Mouse (Mus musculus) CH12.LX (cell line): ENCODE results near the gene Dnajb11. TPM values are rescaled to one million over a fixed set of nuclear protein-coding genes. Genes with fewer than 3 reads are reported as not detected.

Experiments
- DNase-seq: peaks from one replicate; pipeline ENCODE4 v3.0.0-alpha.2; 2013; ENCODE audit errors: extremely low read depth
- H3K27ac ChIP-seq: 2 replicates; pipeline ENCODE4 v1.5.1; 2012; ENCODE audit warnings: low read depth, mild to moderate bottlenecking, control low read depth, moderate library complexity; ENCODE audit not compliant: insufficient read depth
- H3K27me3 ChIP-seq: replicated peaks from 2 replicates; pipeline ENCODE3; 2012; ENCODE audit warnings: inconsistent platforms
- H3K36me3 ChIP-seq, 2 experiments: replicated peaks in 1 of 2; 2 replicates each; pipeline versions ENCODE3 to v1.6.1; 2012; ENCODE audit warnings: inconsistent platforms in 1 of 2, low read length in 1 of 2, mild to moderate bottlenecking in 1 of 2, mixed read lengths in 1 of 2, moderate library complexity in 1 of 2; ENCODE audit not compliant: control insufficient read depth in 1 of 2, insufficient read depth in 1 of 2
- H3K4me1 ChIP-seq, 2 experiments: 2 replicates each; pipeline ENCODE4 v1.6.1; 2012; ENCODE audit warnings: inconsistent platforms in 1 of 2, moderate library complexity in 1 of 2; ENCODE audit not compliant: insufficient read depth in 2 of 2, control insufficient read depth in 1 of 2
- H3K4me2 ChIP-seq: 2 replicates; pipeline ENCODE4 v1.6.1; 2012; ENCODE audit warnings: low read depth, mild to moderate bottlenecking, control low read depth; ENCODE audit not compliant: poor library complexity, insufficient read depth, severe bottlenecking
- H3K4me3 ChIP-seq, 3 experiments: fragments of 150-350 bp in 1 of 3; sonication (generic) in 1 of 3; replicated peaks in 1 of 3; 2 replicates each; pipeline versions ENCODE3 to v1.5.1; 2011 to 2012; ENCODE audit warnings: low read depth in 2 of 3, low read length in 2 of 3, mild to moderate bottlenecking in 2 of 3, moderate library complexity in 2 of 3, control low read depth in 1 of 3, improper control_type of control experiment in 1 of 3, inconsistent platforms in 1 of 3, mixed read lengths in 1 of 3; ENCODE audit not compliant: poor library complexity in 1 of 3
- H3K79me2 ChIP-seq: replicated peaks from 2 replicates; pipeline ENCODE4 v1.6.1; 2012; ENCODE audit warnings: mild to moderate bottlenecking, moderate library complexity; ENCODE audit not compliant: control insufficient read depth, poor library complexity, insufficient read depth, severe bottlenecking; ENCODE audit errors: extremely low read depth
- H3K9ac ChIP-seq: 2 replicates; pipeline ENCODE4 v1.6.1; 2012; ENCODE audit warnings: low read depth, mild to moderate bottlenecking, control low read depth, moderate library complexity; ENCODE audit not compliant: insufficient read depth
- H3K9me3 ChIP-seq: replicated peaks from 2 replicates; pipeline ENCODE3; 2012; ENCODE audit warnings: low read length, inconsistent platforms, mixed read lengths
- CHD1 ChIP-seq: IDR thresholded peaks from 2 replicates; pipeline ENCODE4 v1.6.1; 2012; ENCODE audit warnings: low read depth, low read length, improper control_type of control experiment, inconsistent platforms
- CTCF ChIP-seq, 2 experiments: IDR thresholded peaks in 1 of 2; conservative IDR thresholded peaks in 1 of 2; 2 replicates each; pipeline ENCODE4 v1.5.1; 2011 to 2012; ENCODE audit warnings: low read depth in 2 of 2, low read length in 2 of 2, improper control_type of control experiment in 1 of 2, inconsistent platforms in 1 of 2, mild to moderate bottlenecking in 1 of 2, moderate library complexity in 1 of 2
- ELF1 ChIP-seq: IDR thresholded peaks from 2 replicates; pipeline ENCODE4 v1.6.1; 2014; ENCODE audit warnings: low read depth, mild to moderate bottlenecking, inconsistent platforms, low read length, improper control_type of control experiment
- HCFC1 ChIP-seq: IDR thresholded peaks from 2 replicates; pipeline ENCODE4 v1.6.1; 2012; ENCODE audit warnings: low read depth, mild to moderate bottlenecking, inconsistent platforms, low read length, improper control_type of control experiment
- JUND ChIP-seq: conservative IDR thresholded peaks from 2 replicates; pipeline ENCODE4 v1.6.1; 2011; ENCODE audit warnings: low read depth, low read length, improper control_type of control experiment
- KAT2A ChIP-seq: IDR thresholded peaks from 2 replicates; pipeline ENCODE4 v1.6.1; 2012; ENCODE audit warnings: low read length, improper control_type of control experiment, inconsistent platforms; ENCODE audit not compliant: insufficient replicate concordance
- MAX ChIP-seq: IDR thresholded peaks from 2 replicates; pipeline ENCODE4 v1.6.1; 2011; ENCODE audit warnings: low read length, improper control_type of control experiment
- MXI1 ChIP-seq: IDR thresholded peaks from 2 replicates; pipeline ENCODE4 v1.6.1; 2011; ENCODE audit warnings: mild to moderate bottlenecking, low read depth, low read length, improper control_type of control experiment
- POLR2A ChIP-seq: IDR thresholded peaks from 2 replicates; pipeline ENCODE4 v1.6.1; 2011; ENCODE audit warnings: low read depth, mild to moderate bottlenecking, improper control_type of control experiment, low read length
- POLR2AphosphoS2 ChIP-seq: IDR thresholded peaks from 2 replicates; pipeline ENCODE4 v1.6.1; 2011; ENCODE audit warnings: low read depth, low read length, improper control_type of control experiment
- SIN3A ChIP-seq: IDR thresholded peaks from 2 replicates; pipeline ENCODE4 v1.6.1; 2012; ENCODE audit warnings: low read length, improper control_type of control experiment, inconsistent platforms
- SMC3 ChIP-seq: IDR thresholded peaks from 2 replicates; pipeline ENCODE4 v1.6.1; 2011; ENCODE audit warnings: low read depth, low read length, improper control_type of control experiment
- UBTF ChIP-seq: IDR thresholded peaks from 2 replicates; pipeline ENCODE4 v1.6.1; 2012; ENCODE audit warnings: low read depth, mild to moderate bottlenecking, inconsistent platforms, low read length, improper control_type of control experiment, moderate library complexity
- USF1 ChIP-seq: IDR thresholded peaks from 2 replicates; pipeline ENCODE4 v1.6.1; 2014; ENCODE audit warnings: low read depth, mild to moderate bottlenecking, inconsistent platforms, low read length, improper control_type of control experiment
- ZC3H11A ChIP-seq: IDR thresholded peaks from 2 replicates; pipeline ENCODE4 v1.6.1; 2012; ENCODE audit warnings: low read depth, mild to moderate bottlenecking, inconsistent platforms, low read length, improper control_type of control experiment
- ZMIZ1 ChIP-seq: IDR thresholded peaks from 2 replicates; pipeline ENCODE4 v1.6.1; 2012; ENCODE audit warnings: low read depth, mild to moderate bottlenecking, inconsistent platforms, low read length, improper control_type of control experiment
- dilution Hi-C: fragments of 300-500 bp; cut with MboI; formaldehyde crosslinking; loops from 2 replicates; pipeline ENCODE4 v1.14.3; 2020; ENCODE audit warnings: low sequenced_read_pairs; ENCODE audit not compliant: extremely low pct_unique_long_range_greater_than_20kb, extremely low pct_ligation_motif_present
- in situ Hi-C: fragments of 300-500 bp; cut with MboI; formaldehyde crosslinking; loops from 3 replicates; pipeline ENCODE4 v1.14.3; 2019; ENCODE audit warnings: low sequenced_read_pairs, low pct_ligation_motif_present, low pct_unique_long_range_greater_than_20kb, mixed read lengths
- polyA plus RNA-seq: library from polyadenylated mRNA; unstranded; fragments of >175 nt; gene quantifications from 2 replicates; pipeline ENCODE4 v1.2.1, GENCODE M21; 2012; ENCODE audit warnings: low read depth; ENCODE audit not compliant: insufficient read length
- total RNA-seq, 2 experiments: library from RNA; depleted of rRNA; stranded (reverse); fragments of 300-350 nt in 1 of 2; fragments of >200 nt in 1 of 2; gene quantifications; 2 replicates each; pipeline ENCODE4 v1.2.3; 2012 to 2014

Gene Dnajb11
- total and polyA plus RNA-seq, 3 experiments = 122 to 206 (median 129) TPM

DNA sequence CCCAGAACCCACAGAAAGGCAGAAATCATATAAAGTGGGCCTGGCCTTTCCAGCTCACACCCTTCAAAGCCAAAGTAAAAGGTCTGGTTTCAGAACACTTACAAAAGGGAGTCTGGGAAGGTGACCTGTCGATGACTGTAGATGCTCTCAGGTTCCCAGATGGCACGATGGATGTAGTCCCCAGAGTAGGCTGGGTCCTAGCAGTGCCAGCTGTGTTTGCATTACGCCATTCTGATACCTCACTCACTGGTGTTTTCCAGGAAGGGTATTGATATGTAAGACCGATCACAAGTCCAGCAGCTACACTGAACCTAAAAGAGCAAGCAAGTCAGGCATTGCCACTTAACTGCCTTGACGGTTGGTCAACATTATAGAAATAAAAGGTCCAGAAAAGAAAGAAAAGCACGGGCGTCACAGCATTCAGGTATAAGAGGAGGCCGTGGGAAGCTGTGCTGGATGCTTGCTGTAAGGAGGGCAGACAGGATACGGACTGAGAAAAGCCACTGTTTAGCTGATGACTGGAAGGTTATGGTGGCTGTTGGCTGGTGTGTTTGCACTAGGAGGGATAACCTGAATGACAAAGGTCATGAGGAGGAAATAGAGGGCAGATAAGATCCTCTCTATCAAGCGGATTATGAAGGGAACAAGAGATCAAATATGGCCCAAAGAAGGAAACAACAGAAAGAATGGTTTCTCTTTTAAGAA, 42.4 kb downstream of the Dnajb11 start:
- 0 out of 2 replicates have a peak overlapping the region, but pooled peaks have one; percentile 10 for H3K4me2 ChIP-seq
- in situ Hi-C loops (loop anchor here (25.0 kb wide), 1 partner anchor 537 kb away; the partner anchor contains the start of gene Rtp1), dilution Hi-C loops (no loop called here)
- peaks cover 2% of the 10 kb centered on the region for H3K9me3 ChIP-seq
- H3K4me3 ChIP-seq = no peak overlapping the region
- no peak for DNase-seq
- H3K9ac ChIP-seq = no peak overlapping the region
- H3K27me3 ChIP-seq = no peaks in the 10 kb centered on the region
- no peak for TF ChIP-seq ZMIZ1
- TF ChIP-seq POLR2A = no peak
- TF ChIP-seq MXI1 = no peak
- no peak for TF ChIP-seq ELF1
- no peak for TF ChIP-seq CTCF (conservative IDR thresholded peaks at IDR 0.05 in 1 of 2, IDR thresholded peaks at IDR 0.05 in 1 of 2; ENCODE audit: low read depth in 2 of 2, low read length in 2 of 2)
- no peak for TF ChIP-seq SMC3
- TF ChIP-seq JUND = no peak
- peaks cover 5 to 13% of the 10 kb centered on the region in 2 experiments for H3K4me1 ChIP-seq
- H3K27ac ChIP-seq = no peak overlapping the region
- no peaks in the 10 kb centered on the region for H3K36me3 ChIP-seq
- no peaks in the 10 kb centered on the region for H3K79me2 ChIP-seq

DNA sequence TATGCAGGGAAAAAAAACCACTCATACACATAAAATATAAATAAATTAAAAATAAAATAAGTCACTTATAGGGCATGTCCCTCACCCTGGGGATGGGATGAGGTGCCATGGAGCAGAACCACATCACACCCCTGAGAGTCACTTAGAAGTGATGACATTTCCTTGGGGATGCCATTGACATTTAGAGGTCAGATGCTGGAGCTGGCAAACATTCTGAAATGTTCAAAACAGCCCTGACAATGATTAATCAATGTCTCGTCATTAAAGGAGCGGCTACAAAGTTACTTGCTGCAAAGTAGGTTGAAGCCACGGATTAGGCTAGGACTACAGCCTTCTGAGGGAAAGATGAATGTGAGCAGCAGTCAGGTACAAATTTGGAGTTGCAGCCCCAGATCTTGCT, 43.7 kb downstream of the Dnajb11 start:
- Histone ChIP-seq H3K9ac (no peak overlapping the region), H3K9me3 (peaks cover 2% of the 10 kb centered on the region), H3K4me2 (no peak overlapping the region), H3K79me2 (no peaks in the 10 kb centered on the region), H3K27ac (no peak overlapping the region), H3K36me3 (no peaks in the 10 kb centered on the region), H3K27me3 (no peaks in the 10 kb centered on the region), H3K4me3 (no peak overlapping the region), H3K4me1 (peaks cover 5 to 13% of the 10 kb centered on the region in 2 experiments)
- no peak for TF ChIP-seq POLR2AphosphoS2
- dilution Hi-C loops (no loop called here), in situ Hi-C loops (no loop called here)
- DNase-seq = no peak

DNA sequence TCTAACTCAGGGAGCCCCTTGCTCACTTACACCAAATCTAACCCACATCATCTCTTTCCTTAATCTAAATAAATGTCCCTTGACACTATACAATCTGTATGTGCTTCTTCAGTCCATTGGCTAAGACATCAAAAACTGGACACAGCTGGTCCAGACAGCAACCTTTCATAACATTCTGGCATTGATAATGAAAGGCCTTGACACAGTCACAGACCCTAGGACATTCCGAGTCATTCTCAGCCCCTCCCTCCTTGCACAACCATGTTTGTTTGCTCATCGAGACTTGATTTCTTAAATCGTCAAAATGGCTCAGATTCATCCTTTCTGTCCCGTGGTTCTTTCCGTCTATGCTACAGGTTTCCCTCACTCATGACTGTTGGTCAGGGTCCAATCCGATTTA, 51.6 kb downstream of the Dnajb11 start:
- Histone ChIP-seq H3K27me3 (no peaks in the 10 kb centered on the region), H3K27ac (no peak overlapping the region), H3K4me3 (no peak overlapping the region), H3K4me1 (peaks cover 2 to 7% of the 10 kb centered on the region in 2 experiments; a peak in 3 of 4 replicates), H3K79me2 (no peaks in the 10 kb centered on the region), H3K4me2 (no peak overlapping the region), H3K9me3 (no peaks in the 10 kb centered on the region), H3K36me3 (no peaks in the 10 kb centered on the region), H3K9ac (no peak overlapping the region)
- dilution Hi-C loops (no loop called here), in situ Hi-C loops (no loop called here)
- no peak for TF ChIP-seq HCFC1
- no peak for TF ChIP-seq UBTF
- no peak for TF ChIP-seq SIN3A
- no peak for TF ChIP-seq MAX
- no peak for TF ChIP-seq USF1
- no peak for TF ChIP-seq KAT2A
- no peak for TF ChIP-seq ZC3H11A
- TF ChIP-seq CHD1 = no peak
- no peak for DNase-seq
